ENCODE assay signal across 10 mouse cellular contexts in the genomic region with DNA sequence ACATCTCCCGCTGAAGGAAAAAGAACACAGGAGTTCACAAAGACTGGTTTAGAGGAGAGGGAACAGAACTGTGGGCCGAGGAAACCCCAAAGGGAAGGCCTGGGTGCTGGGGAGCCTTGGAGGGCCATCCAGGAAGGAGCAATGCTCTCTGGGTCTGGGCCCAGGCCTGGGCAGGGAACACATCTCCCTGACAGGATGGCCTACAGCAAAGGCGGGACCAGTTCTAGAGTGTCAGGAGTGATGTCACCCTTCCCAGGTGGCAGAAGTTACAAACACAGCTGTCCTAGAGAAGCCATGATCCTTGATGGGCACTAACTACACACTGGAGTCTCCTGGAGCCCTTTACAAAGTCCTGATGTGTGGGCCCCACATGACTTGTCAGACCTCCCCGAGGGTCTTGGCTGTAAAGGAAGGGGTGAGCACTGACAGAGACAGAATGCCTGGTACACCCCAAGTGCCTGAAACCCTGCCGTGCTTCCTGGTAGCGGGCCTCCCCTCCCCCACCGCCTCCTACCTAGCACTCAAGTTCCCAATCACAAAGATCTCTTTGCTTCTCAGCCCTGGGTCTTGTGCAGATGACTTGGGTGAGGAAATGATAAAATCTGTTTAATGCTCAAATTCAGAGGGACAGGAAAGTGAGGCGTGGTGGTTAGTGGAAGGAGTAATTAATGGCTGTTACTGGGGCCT.
A peak's percentile ranks its signal among the peaks of the same experiment; 100 is the strongest.
DNase-seq lines count a peak whose midpoint lies in the region; ATAC-seq and TF ChIP-seq lines count a peak whose summit lies in the region.
"Had no signal": no experiment of that assay in that cellular context is flagged by ENCODE, and none has a peak within 500 bp of the region (broad histone marks: within the 10 kb centered on the region; RNA-seq: fewer than 3 reads in every experiment).

No protein-coding gene starts in this region.

- WGBS in heart, embryonic 15.5 days, result 55% methylated on average over 8 of the region's 8 CpGs
- whole genome bisulfite sequencing in heart, embryonic 11.5 days (ENCODE audit: insufficient replicate concordance), result 41% methylated on average over 8 of the region's 8 CpGs
- 64% methylated on average over 8 of the region's 8 CpGs for WGBS in midbrain, embryonic 10.5 days
- 71% methylated on average over 8 of the region's 8 CpGs for WGBS in midbrain, postnatal 0 days
- 57% methylated on average over 8 of the region's 8 CpGs for WGBS in limb, embryonic 10.5 days

- H3K4me1 ChIP-seq in heart, embryonic 15.5 days (replicated peaks), result peaks cover 14% of the 10 kb centered on the region
- H3K4me1 ChIP-seq in heart, embryonic 11.5 days (ENCODE audit: control insufficient read depth, insufficient read depth, low read length), result peaks cover 5% of the 10 kb centered on the region
- peaks cover 51% of the 10 kb centered on the region for H3K4me1 ChIP-seq in midbrain, embryonic 10.5 days
- peaks cover 5% of the 10 kb centered on the region for H3K4me1 ChIP-seq in midbrain, postnatal 0 days (ENCODE audit: insufficient read depth, low read length)
- peaks cover 73% of the 10 kb centered on the region for H3K4me1 ChIP-seq in limb, embryonic 10.5 days

- DNase-seq in midbrain, embryonic 10.5 days (ENCODE audit: low spot score), result no peak
- no peak for DNase-seq in midbrain, postnatal 0 days (ENCODE audit: low spot score)
- DNase-seq in limb, embryonic 10.5 days (ENCODE audit: low spot score), result no peak
- peak; percentile 18 to 30 for DNase-seq in thymus, postnatal 36 days
- no peak for DNase-seq in gastrocnemius, postnatal 36 days
- DNase-seq: gastrocnemius, adult 2 months had no signal

- intact Hi-C loops in gastrocnemius, postnatal 36 days (cut with DNase I), result no loop called here

- H3K9me3 ChIP-seq in heart, embryonic 15.5 days (replicated peaks), result no peaks in the 10 kb centered on the region
- no peaks in the 10 kb centered on the region for H3K9me3 ChIP-seq in heart, embryonic 11.5 days (replicated peaks; ENCODE audit: control insufficient read depth, low read length)
- H3K9me3 ChIP-seq in midbrain, embryonic 10.5 days (replicated peaks), result no peaks in the 10 kb centered on the region
- H3K9me3 ChIP-seq in midbrain, postnatal 0 days (ENCODE audit: low read length), result no peaks in the 10 kb centered on the region
- H3K9me3 ChIP-seq in limb, embryonic 10.5 days (replicated peaks), result no peaks in the 10 kb centered on the region

- no peak for TF ChIP-seq CTCF in midbrain, postnatal 0 days (IDR thresholded peaks at IDR 0.05)

- no peak overlapping the region for H3K4me3 ChIP-seq in heart, embryonic 15.5 days
- H3K4me3 ChIP-seq in heart, embryonic 11.5 days (ENCODE audit: low read depth, low read length), result no peak overlapping the region
- no peak overlapping the region for H3K4me3 ChIP-seq in midbrain, embryonic 10.5 days
- no peak overlapping the region for H3K4me3 ChIP-seq in midbrain, postnatal 0 days (ENCODE audit: low read depth, low read length)
- H3K4me3 ChIP-seq in limb, embryonic 10.5 days, result no peak overlapping the region
- H3K4me3 ChIP-seq: gastrocnemius, adult 2 months had no signal

- no peak overlapping the region for H3K9ac ChIP-seq in heart, embryonic 15.5 days
- no peak overlapping the region for H3K9ac ChIP-seq in heart, embryonic 11.5 days (ENCODE audit: low read depth, low read length)
- no peak overlapping the region for H3K9ac ChIP-seq in midbrain, postnatal 0 days (replicated peaks; ENCODE audit: low read length, poor library complexity, severe bottlenecking)

- no peaks in the 10 kb centered on the region for H3K27me3 ChIP-seq in heart, embryonic 15.5 days
- no peaks in the 10 kb centered on the region for H3K27me3 ChIP-seq in heart, embryonic 11.5 days (ENCODE audit: control insufficient read depth, insufficient read depth, low read length)
- no peaks in the 10 kb centered on the region for H3K27me3 ChIP-seq in midbrain, embryonic 10.5 days (ENCODE audit: low read depth, poor library complexity, severe bottlenecking)
- H3K27me3 ChIP-seq in midbrain, postnatal 0 days (ENCODE audit: insufficient read depth, low read length), result no peaks in the 10 kb centered on the region
- no peaks in the 10 kb centered on the region for H3K27me3 ChIP-seq in limb, embryonic 10.5 days (ENCODE audit: low read depth, poor library complexity, severe bottlenecking)
- H3K27me3 ChIP-seq: CH12.LX had no signal

- ATAC-seq in heart, embryonic 15.5 days (replicated peaks; ENCODE audit: insufficient number of reproducible peaks, insufficient read depth, low FRiP score, low read depth), result 0 out of 2 replicates have a peak, but pooled peaks have one; percentile 1
- no peak for ATAC-seq in heart, embryonic 11.5 days (replicated peaks; ENCODE audit: insufficient number of reproducible peaks, low FRiP score, low TSS enrichment)
- ATAC-seq in midbrain, postnatal 0 days (ENCODE audit: low FRiP score), result no peak
- ATAC-seq in megakaryocyte progenitor cell, adult 5-6 weeks (replicated peaks; ENCODE audit: poor library complexity), result no peak

- H3K36me3 ChIP-seq in heart, embryonic 15.5 days, result no peaks in the 10 kb centered on the region
- no peaks in the 10 kb centered on the region for H3K36me3 ChIP-seq in heart, embryonic 11.5 days (ENCODE audit: control insufficient read depth, insufficient read depth, low read length)
- H3K36me3 ChIP-seq in midbrain, embryonic 10.5 days, result no peaks in the 10 kb centered on the region
- no peaks in the 10 kb centered on the region for H3K36me3 ChIP-seq in midbrain, postnatal 0 days (ENCODE audit: insufficient read depth, low read length)
- H3K36me3 ChIP-seq in limb, embryonic 10.5 days, result no peaks in the 10 kb centered on the region

- H3K27ac ChIP-seq in heart, embryonic 15.5 days, result no peak overlapping the region
- H3K27ac ChIP-seq in heart, embryonic 11.5 days (ENCODE audit: low read depth, low read length), result no peak overlapping the region
- peak overlapping the region; percentile 58 for H3K27ac ChIP-seq in midbrain, embryonic 10.5 days (replicated peaks)
- H3K27ac ChIP-seq in midbrain, postnatal 0 days (ENCODE audit: low read depth, low read length), result no peak overlapping the region
- peak overlapping the region; percentile 75 for H3K27ac ChIP-seq in limb, embryonic 10.5 days
- H3K27ac ChIP-seq: gastrocnemius, adult 2 months had no signal

- no peak overlapping the region for H3K4me2 ChIP-seq in heart, embryonic 15.5 days
- H3K4me2 ChIP-seq in heart, embryonic 11.5 days, result no peak overlapping the region
- no peak overlapping the region for H3K4me2 ChIP-seq in midbrain, postnatal 0 days (ENCODE audit: low read depth, low read length, poor library complexity, severe bottlenecking)

Comparison
In these comparisons a context has a peak if more than half of its experiments do, and no peak if none do; other contexts are left out.
1. H3K27ac ChIP-seq: peak in midbrain, embryonic 10.5 days (single experiment) and limb, embryonic 10.5 days (single experiment); none in heart, embryonic 15.5 days (single experiment), heart, embryonic 11.5 days (single experiment) and midbrain, postnatal 0 days (single experiment).
2. DNase-seq: peak in thymus, postnatal 36 days (2 of 2); none in midbrain, embryonic 10.5 days (single experiment), midbrain, postnatal 0 days (single experiment), limb, embryonic 10.5 days (single experiment) and gastrocnemius, postnatal 36 days (0 of 2).